Mouse (Mus musculus) left cerebral cortex, postnatal 10 days (tissue): Measurements from ENCODE around the gene Hpse2. TPM values are rescaled to one million over a fixed set of nuclear protein-coding genes. Genes with fewer than 3 reads are reported as not detected.

ENCODE experiments used
- DNase-seq, 2 experiments: peaks; one replicate each; pipeline ENCODE4 v3.0.0; 2021 to 2022; ENCODE audit warnings: low spot score in 2 of 2, mixed read lengths in 1 of 2; ENCODE audit errors: extremely low spot score in 1 of 2
- intact Hi-C: fragments of 180-260 bp; cut with DNase I; formaldehyde crosslinking; loops from one replicate; pipeline ENCODE4 v1.15.1; 2025
- total RNA-seq, 2 experiments: library from RNA; stranded (reverse); gene quantifications; 2 replicates each; pipeline ENCODE4 v1.2.3; 2021

Gene Hpse2
- total RNA-seq, 2 experiments from 2014 or later = 0.45 to 0.71 TPM

DNA sequence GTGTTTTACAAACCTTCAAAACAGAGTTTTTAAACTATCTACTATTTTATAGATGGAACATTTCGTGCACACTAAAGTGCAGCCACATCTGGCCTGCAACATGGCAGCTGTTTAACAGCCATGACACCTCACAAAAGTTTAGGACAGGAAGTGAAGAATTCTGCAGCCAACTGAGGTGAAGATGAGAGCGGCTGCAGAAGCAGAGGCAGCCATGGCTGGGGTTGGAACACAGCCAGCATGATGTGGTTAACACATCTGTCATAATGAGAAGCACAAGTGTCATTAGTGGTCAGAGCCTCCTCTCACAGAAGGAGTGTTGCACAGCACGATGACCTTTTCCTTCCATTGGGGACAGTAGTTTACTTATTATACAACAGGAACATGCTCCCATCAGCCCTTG, 194.6 kb downstream of the Hpse2 start:
- intact Hi-C loops = no loop called here
- peak in 1 of 2 experiments; percentile 20 for DNase-seq

DNA sequence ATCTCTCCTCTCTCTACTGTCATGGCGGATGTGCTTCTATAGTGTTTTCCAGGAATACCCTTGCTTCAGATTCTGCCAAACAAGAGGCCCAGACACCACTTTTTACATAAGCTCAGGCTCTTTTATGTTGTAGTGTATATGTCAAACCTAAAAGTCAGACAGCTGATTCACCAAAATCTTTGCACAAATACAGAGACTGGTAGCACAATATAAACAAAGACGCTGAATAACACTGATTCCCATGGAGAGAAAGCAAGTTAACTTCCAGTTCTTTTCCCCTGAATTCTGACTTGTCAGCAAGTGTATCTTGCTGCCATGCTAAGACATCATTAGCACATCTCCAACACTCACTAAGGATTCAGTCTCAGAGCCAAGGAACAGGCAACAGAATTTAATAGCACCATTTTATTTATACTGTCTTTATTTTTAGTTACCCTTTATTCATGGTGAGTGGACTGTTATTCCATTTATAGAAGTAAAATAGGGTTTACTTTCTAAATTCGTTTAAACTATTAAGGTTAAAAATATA, 212.7 kb downstream of the Hpse2 start:
- intact Hi-C loops = no loop called here

DNA sequence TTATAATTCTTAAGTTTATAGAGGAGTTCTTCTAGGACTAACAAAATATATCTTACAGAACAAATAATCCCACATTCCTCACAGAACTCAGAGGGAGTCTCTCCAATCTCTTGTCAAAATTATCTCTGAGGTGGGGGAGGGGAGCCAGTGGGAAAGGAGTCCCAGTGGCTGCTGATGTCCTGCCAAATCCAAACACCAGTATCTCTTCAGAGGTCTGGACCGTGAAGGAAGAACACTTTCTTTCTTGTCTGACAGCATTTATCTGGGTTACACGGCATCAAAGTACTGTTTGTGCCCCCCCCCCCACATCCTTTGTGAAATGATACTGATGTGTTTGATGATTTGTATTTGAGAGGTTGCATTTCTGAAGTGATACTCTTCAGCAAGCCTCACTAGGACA, 213.3 kb downstream of the Hpse2 start:
- intact Hi-C loops = no loop called here
- DNase-seq = no peak

More for the DNA sequence above, 212.7 kb downstream of the Hpse2 start:
- no peak for DNase-seq

DNA sequence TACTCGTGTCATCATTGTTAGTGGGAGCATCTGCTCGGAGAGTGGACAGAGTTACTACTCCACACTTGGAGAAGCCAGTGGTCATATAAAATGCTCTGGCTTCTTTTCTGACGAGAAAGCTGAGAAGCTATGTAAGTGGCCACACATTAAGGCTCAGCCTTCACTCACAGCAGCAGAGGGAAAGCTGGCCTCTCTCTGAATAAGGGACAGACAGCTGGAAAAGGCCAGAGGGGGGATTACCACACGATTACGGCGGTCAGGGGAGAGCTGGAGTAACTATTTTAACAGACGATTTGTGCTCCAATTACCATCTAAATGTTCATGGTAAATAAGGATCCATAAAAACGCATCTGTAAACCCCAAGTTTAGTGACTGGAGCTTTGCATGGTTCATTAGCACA, 232.1 kb downstream of the Hpse2 start:
- intact Hi-C loops = no loop called here
- no peak for DNase-seq

DNA sequence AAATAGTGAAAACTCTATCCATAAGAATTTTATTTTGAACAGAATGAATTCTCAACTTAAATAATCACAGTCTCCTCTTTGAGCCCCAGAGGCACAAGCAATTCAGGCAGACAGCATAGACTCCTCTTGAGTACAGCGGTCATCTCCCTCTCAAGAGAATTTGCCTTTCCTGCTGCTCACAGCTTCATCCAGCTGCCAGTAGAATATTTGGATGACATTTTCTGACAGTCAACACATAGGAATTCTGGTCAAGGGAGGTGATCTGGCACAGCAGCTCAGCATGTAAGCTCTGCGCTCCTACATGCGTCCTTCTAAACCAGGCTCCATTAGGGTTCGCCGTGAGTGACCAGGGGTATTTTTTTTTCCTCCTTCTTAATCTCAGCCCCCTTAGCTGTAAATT, 232.6 kb downstream of the Hpse2 start:
- intact Hi-C loops = no loop called here
- no peak for DNase-seq

DNA sequence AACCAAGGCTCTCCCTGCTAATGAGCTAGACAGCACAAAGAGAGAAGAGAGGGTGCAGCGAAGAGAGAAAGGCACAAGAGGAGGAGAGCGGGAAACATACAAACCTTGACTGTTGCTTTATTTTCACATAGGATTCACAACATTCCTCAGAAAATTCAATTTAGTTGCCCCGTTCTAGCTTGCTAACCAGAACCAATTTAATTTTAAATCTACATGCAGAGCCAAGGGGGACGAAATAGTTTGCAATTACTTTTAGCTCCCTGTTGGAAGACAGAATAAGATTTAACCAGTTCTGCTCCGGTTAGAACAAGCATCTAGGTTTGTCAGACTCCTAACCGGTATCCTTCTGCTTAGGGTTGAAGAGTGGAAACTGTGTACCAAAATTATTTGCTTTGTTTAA, 240.3 kb downstream of the Hpse2 start:
- DNase-seq = no peak
- intact Hi-C loops = no loop called here

DNA sequence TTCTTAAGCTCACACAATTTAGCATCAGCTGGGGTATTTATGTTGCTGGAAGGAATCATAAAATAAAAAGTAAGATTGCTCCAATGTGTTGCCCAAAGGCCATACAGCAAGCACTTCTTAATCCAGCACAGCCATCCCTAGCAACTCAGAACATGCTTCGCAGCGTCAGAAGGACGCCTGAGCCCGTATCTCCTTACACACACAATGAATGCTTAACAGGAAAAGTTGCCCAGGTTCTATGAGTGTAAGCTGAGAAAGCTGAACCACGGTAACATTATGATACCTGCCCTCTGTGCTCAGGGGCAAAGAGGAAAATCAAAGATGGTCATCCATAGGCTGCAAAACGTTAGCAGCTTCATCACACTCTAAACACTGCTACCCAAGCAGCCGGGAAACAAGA, 241.3 kb downstream of the Hpse2 start:
- DNase-seq = no peak

DNA sequence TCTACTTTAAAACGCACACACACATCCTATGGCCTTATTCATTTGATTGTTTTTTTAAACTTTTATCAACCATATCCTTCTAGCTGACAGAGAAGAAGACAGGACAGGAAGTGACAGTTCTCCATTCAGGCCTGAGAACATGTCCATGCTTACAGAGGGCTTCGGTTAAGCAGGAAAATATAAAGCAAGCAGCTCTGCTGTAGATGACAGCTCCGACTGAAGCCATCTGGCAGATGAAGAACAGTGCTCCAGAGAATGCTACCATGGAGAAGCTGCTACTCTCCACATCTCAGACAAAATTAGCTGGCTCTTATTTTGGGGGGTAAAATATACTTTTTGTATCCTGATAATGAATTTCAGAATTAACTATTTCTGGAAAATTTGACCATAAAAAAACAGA, 246.5 kb downstream of the Hpse2 start:
- intact Hi-C loops = no loop called here
- DNase-seq = no peak

More for the DNA sequence above, 241.3 kb downstream of the Hpse2 start:
- intact Hi-C loops = no loop called here

DNA sequence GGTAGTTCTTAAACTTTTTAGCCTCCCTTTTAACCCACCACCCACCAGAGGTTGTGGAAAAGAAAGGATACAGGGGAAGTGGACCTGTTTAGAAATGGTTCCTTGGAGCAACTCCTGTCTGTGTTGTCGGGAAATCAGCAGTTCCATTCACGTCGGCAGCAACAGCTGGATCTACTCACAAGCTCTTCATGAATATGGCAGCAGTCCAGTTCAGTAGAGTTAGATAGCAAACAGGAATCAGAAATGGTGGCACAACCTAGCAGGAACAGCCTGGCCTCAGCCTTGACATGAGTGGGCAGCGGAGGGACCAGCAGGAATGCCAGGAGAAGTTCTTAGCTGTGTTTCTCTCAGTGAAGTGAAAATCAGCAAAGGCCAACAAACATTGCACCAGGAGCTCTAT, 278.4 kb downstream of the Hpse2 start:
- intact Hi-C loops = no loop called here
- no peak for DNase-seq

DNA sequence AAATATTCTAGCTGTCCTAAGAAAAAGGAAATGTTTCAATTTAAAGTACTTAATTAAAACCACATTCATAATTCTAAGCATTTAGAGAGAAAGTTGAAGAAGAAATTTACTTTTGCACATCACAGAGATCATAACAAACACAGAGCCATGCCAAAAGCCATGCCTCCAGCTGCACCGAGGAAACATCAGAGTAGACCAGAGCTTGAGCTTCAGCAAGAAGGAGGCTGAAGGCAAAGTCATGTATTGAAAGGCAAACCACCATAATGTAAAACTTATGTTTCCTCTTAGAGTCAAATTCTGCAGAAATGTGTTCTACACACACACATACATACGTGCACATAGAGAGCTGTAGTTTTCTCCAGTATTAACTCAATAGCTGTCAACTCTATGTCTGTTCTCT, 291.2 kb downstream of the Hpse2 start:
- intact Hi-C loops = no loop called here
- DNase-seq = no peak

DNA sequence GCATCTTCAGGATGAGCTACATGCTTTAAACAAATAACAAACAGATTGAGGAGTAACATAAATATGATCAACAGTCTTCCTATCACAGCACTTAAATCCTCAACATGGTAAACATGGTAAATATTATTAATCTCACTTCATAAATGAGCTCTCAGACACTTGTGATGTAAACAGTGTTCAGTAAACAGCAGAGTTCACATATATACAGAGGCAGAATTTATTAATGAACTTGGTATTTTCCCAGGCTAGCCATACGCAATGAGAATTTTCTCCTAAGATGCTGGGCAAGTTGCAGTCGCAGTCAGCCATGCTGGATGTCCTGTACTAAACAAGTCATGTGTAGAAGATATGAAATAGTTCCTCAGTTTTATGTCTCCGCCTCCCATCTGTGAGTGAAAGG, 300.9 kb downstream of the Hpse2 start:
- intact Hi-C loops = no loop called here
- DNase-seq = no peak

DNA sequence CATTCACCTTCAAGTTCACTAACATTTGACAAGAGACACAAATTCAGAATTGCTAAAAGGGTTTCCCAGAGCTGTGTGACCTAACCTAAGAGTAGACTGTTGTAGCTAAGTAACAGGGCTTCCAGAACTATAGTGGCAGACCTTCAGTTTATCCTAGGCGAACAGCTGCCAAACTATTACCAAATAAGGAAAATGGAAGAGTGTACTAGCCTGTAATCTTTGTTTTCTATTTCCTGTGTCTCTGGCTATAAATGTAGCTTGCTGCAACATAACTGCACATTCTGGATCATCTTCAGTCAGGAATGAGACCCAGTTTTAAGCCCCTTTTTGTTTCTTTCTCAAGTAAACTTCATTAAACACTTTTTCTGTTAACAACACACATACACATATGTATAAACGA, 324.0 kb downstream of the Hpse2 start:
- intact Hi-C loops = no loop called here
- DNase-seq = no peak

DNA sequence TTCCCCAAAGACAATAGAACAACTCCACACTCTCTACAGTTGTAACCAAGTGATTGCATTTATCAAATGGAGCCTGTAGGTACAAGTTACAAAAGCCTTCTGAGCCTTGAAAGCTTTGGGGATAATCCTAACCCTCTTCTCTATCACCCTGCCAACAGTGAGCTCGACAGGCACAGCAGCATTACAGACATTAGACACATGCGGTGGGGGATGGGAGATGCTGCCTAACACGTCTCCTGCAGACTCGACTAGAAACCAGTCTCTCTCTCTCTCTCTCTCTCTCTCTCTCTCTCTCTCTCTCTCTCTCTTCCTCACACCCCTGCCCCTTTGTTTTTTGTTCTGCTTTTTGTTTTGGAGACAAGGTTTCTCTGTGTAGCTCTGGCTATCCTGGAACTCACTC, 343.6 kb downstream of the Hpse2 start:
- no peak for DNase-seq
- intact Hi-C loops = no loop called here

DNA sequence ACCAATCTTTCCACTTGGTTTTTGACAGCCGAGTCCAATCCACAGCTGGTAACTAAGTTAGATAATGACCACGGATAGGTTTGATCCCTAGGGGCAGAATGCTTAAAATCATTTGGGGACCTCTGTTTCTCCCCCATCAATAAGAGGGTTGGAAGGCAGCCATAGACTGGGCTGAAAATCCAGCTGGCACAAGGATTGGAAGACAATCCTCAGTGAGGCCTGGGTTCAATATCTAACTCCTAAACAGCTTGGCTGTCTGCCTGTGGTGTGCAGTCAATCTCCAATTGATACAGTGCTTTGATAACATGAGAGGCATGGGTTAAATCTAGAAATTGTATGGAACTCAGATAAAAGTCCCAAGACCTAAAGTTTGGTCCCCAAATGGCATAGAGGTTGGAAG, 345.4 kb downstream of the Hpse2 start:
- DNase-seq = no peak
- intact Hi-C loops = no loop called here

DNA sequence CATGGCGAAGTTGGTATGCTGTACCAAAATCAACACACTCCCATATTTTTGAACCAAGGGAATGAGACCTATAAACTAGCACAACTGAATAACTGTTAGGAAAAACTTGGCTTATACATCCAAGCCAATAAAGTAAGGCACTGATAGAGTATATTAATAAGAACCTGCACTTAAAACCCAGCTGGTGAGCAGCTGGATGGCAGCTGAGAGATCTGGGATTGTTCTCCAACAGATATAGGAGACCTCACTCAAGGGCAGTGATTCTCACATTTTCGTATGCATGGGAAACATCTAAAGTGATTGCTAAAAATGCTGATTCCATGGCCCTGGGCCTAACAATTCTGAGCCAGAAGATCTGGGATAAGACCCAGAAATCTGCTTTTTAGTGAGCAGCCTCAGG, 345.9 kb downstream of the Hpse2 start:
- DNase-seq = no peak
- intact Hi-C loops = no loop called here

DNA sequence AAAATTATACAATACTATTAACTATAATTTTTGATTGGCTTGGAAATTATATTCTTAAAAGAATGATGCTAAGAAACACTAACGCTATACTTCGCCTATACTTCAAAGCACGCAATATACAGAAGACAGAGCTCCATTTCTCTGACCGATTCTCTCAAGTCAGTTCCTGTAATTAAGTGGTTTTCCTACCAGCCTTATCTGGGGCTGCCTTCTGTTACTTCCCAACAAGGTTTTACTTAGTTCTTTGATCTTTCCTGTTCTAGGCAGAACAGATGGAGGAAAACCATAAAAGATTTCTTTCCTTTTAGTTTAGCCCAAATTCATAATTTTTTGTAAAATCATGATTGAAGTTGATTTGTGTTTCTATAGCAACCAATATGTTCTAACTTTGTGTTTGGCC, 351.8 kb downstream of the Hpse2 start:
- intact Hi-C loops = no loop called here
- DNase-seq = no peak

DNA sequence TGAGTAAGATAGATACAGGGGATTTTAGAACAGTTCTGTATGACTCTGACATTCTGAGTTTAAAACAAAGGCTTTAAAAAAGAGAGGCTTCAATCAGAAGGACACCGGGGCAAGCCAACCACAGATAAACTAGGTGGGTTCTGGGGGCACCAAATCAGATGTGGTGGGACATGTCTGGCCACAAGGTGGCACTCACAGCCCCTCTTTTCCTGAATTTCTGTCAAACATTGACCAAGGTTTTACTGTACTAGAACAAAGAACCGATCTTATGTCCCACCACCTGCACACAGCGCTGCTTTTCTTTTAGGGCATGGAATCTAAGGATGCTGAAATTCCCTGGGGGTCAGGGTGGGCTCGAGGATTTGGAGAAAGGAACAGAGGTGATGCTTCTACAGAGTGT, 360.9 kb downstream of the Hpse2 start:
- intact Hi-C loops = loop anchor here (5.0 kb wide), 2 partner anchors 230 to 370 kb away; no protein-coding TSS in a partner anchor

DNA sequence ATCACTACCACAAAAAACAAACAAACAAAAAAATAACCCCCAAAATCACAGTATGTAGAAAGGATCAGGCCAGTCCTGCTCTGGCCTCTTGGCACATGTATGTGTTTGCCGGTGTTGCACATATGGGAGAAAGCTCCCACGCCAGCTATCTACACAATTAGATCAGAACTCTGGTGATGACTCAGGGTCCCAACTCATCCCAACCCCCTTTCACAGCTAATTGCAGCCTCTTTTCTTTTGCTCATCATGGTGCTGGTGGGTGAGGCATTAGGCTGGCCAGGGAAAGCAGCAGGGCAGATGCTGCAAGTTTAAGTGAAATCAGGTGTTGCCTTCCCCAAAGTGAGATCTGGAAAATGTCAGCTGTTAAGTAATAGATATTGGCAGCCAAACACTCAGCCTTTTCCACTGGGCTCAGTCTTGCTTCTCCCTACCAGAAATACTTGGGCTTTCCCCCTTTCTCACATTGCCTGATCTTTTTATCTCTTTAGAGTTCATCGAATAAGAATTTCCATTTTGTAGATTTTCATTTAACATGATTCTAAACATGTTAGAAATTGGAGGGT, 365.5 kb downstream of the Hpse2 start:
- intact Hi-C loops = no loop called here

More for the DNA sequence above, 360.9 kb downstream of the Hpse2 start:
- peak in 1 of 2 experiments; percentile 45 for DNase-seq

DNA sequence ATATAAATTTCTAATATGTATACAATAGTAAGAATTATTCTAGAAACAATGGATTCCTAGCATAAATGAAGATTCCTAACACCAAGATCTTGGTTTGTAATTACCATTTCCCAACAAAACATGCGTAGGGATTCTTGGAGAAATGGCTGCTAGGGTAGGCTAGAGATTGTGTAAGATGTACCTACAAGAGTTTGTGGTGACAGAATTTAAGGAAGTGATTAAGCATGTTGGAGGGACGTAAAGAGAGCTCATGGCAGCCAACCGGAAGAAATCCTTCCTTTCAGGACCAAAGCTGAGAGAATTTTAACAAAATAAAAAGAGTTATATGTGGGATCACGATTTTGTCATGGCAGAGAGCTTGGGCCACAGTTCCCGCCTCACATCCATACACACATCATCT, 369.4 kb downstream of the Hpse2 start:
- intact Hi-C loops = no loop called here
- no peak for DNase-seq

More for the DNA sequence above, 365.5 kb downstream of the Hpse2 start:
- DNase-seq = no peak

DNA sequence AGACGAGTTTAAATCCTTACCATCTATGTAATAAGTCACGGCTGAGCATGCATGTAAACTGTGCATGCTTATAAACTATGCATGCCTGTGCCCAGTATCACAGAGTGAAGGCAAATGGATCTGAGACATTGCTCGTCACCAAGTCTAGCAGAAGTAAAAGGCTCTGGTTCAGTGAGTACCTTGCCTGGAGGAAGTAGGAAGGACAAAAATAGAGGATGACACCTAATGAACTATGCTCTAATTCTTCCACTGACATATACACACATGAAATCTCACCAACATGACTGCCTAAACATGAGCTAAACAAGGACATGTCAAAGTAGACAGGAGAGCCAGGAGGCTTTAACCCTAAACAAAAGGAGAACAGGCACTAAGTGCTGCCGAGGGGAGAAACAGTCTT, 391.7 kb downstream of the Hpse2 start:
- intact Hi-C loops = no loop called here
- no peak for DNase-seq

DNA sequence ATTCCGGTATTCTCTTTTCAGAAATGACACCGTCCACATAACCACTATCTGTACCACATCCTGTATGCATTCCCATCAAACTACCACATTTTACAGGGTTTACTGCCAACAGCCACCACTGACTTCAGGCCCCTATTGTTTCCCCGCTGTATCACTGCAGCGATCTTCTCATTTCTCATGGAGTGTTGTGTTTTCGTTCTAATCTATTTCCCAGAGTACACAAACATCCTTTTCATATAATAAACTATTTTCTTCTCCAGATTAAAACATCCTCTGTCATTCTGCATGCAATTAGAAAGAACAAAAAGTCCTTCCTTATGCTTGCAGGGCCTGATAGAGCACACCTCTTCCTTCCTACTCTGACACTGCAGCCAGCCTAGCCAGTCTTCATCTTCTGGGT, 399.3 kb downstream of the Hpse2 start:
- intact Hi-C loops = no loop called here
- no peak for DNase-seq
